Mouse (Mus musculus) liver, embryonic 14.5 days (tissue): ENCODE measurements around the gene Rngtt. TPM values are rescaled to one million over a fixed set of nuclear protein-coding genes. Genes with fewer than 3 reads are reported as not detected.
A peak's percentile ranks its signal among the peaks of the same experiment; 100 is the strongest.

Experiments
- ATAC-seq: fragments of 200-750 bp; cut with Nextera tagmentation; 2 replicates; pipeline ENCODE4 v1.8.0; 2017; ENCODE audit warnings: moderate number of reproducible peaks, mild to moderate bottlenecking, moderate library complexity; ENCODE audit not compliant: insufficient read depth
- DNase-seq, 3 experiments: peaks; one replicate each; pipeline ENCODE4 v3.0.0-alpha.2; 2012 to 2013; ENCODE audit warnings: low read depth in 3 of 3, low spot score in 3 of 3
- H3K27ac ChIP-seq: fragments of 300-500 bp; sonication (generic); 2 replicates; pipeline ENCODE4 v1.5.1; 2014; ENCODE audit warnings: moderate library complexity, mild to moderate bottlenecking, control low read depth, inconsistent platforms
- H3K27me3 ChIP-seq: fragments of 300-500 bp; sonication (generic); 2 replicates; pipeline ENCODE4 v1.6.1; 2014; ENCODE audit warnings: mild to moderate bottlenecking, low read length, moderate library complexity; ENCODE audit not compliant: control insufficient read depth, insufficient read depth
- H3K36me3 ChIP-seq: fragments of 300-500 bp; sonication (generic); replicated peaks from 2 replicates; pipeline ENCODE4 v1.6.1; 2014; ENCODE audit warnings: low read depth; ENCODE audit not compliant: control insufficient read depth, insufficient read depth
- H3K4me1 ChIP-seq, 2 experiments: fragments of 200-500 bp in 1 of 2; fragments of 300-500 bp in 1 of 2; sonication (generic) in 1 of 2; replicated peaks; 2 replicates each; pipeline ENCODE4 v1.6.1; 2012 to 2014; ENCODE audit warnings: antibody characterized with exemption in 1 of 2, inconsistent platforms in 1 of 2, low read length in 1 of 2; ENCODE audit not compliant: control insufficient read depth in 2 of 2, insufficient read depth in 2 of 2
- H3K4me2 ChIP-seq: fragments of 300-500 bp; sonication (generic); 2 replicates; pipeline ENCODE4 v1.6.1; 2014; ENCODE audit warnings: low read depth, mild to moderate bottlenecking, control low read depth, moderate library complexity
- H3K4me3 ChIP-seq, 2 experiments: fragments of 200-500 bp in 1 of 2; fragments of 300-500 bp in 1 of 2; sonication (generic) in 1 of 2; 2 replicates each; pipeline ENCODE4 v1.5.1; 2012 to 2014; ENCODE audit warnings: low read depth in 2 of 2, low read length in 2 of 2, mild to moderate bottlenecking in 2 of 2, control low read depth in 1 of 2, inconsistent platforms in 1 of 2, moderate library complexity in 1 of 2; ENCODE audit not compliant: insufficient read depth in 1 of 2
- H3K9ac ChIP-seq: fragments of 300-500 bp; sonication (generic); replicated peaks from 2 replicates; pipeline ENCODE4 v1.6.1; 2014; ENCODE audit warnings: mild to moderate bottlenecking, control low read depth, moderate library complexity
- H3K9me3 ChIP-seq: fragments of 300-500 bp; sonication (generic); 2 replicates; pipeline ENCODE4 v1.6.1; 2016; ENCODE audit warnings: low read length, mixed read lengths; ENCODE audit not compliant: control insufficient read depth
- CTCF ChIP-seq: IDR thresholded peaks from 2 replicates; pipeline ENCODE4 v1.5.1; 2016; ENCODE audit warnings: antibody characterized with exemption, low read depth, control low read depth
- EP300 ChIP-seq: IDR thresholded peaks from 2 replicates; pipeline ENCODE4 v1.6.1; 2016; ENCODE audit warnings: antibody characterized with exemption, low read depth
- WGBS: fragments of 180-500 bp; shearing (Covaris S2); extraction: QIAGEN DNeasy Blood & Tissue Kit; methylation state at CpG from one replicate; pipeline ENCODE4 v1.1.7; 2014; ENCODE audit not compliant: insufficient replicate concordance; 5-methylcytosine and 5-hydroxymethylcytosine counted together
- polyA plus RNA-seq, 2 experiments: library from polyadenylated mRNA; depleted of rRNA in 1 of 2; stranded (reverse) in 1 of 2; unstranded in 1 of 2; fragments of >200 nt; fragmentation: Nextera tagmentation in 1 of 2; extraction: Ambion mirVana in 1 of 2; gene quantifications; 2 replicates each; pipeline versions ENCODE4 v1.2.1 to v1.2.3; 2012 to 2014

Gene Rngtt
- polyA plus RNA-seq, 2 experiments = 4.3 to 12.6 TPM

- peak overlapping the region; percentile 100 for H3K27ac ChIP-seq
- H3K4me2 ChIP-seq = peak overlapping the region; percentile 72
- DNase-seq (peak in 1 of 3 experiments; percentile 35), ATAC-seq (no peak)
- no peaks in the 10 kb centered on the region for H3K27me3 ChIP-seq
- H3K4me1 ChIP-seq = peaks cover 54 to 57% of the 10 kb centered on the region in 2 experiments
- WGBS = 38% methylated on average over 1 of the region's 1 CpGs
- no peaks in the 10 kb centered on the region for H3K9me3 ChIP-seq
- H3K9ac ChIP-seq = peak overlapping the region; percentile 4; the same call in 1 of the 2 replicates
- no peak overlapping the region for H3K4me3 ChIP-seq
- H3K36me3 ChIP-seq = no peaks in the 10 kb centered on the region
- TF ChIP-seq EP300 (no peak), CTCF (no peak)
Measured at GRCm38 (mm10) chr4:33467627-33468026, 157.5 kb downstream of the Rngtt start.

GRCm38 (mm10) chr4:33468151-33468550, 158.0 kb downstream of the Rngtt start:
- Histone ChIP-seq H3K27ac (peak overlapping the region; percentile 100), H3K9me3 (no peaks in the 10 kb centered on the region), H3K4me1 (peaks cover 54 to 57% of the 10 kb centered on the region in 2 experiments), H3K9ac (peak overlapping the region; percentile 4; the same call in 1 of the 2 replicates), H3K4me3 (no peak overlapping the region), H3K36me3 (no peaks in the 10 kb centered on the region), H3K27me3 (no peaks in the 10 kb centered on the region), H3K4me2 (no peak overlapping the region)
- 73% methylated on average over 3 of the region's 3 CpGs for WGBS
- TF ChIP-seq CTCF (no peak), EP300 (no peak)
- ATAC-seq = no peak
- DNase-seq = no peak

- Histone ChIP-seq H3K27ac (peak overlapping the region; percentile 93), H3K27me3 (no peaks in the 10 kb centered on the region), H3K9me3 (no peaks in the 10 kb centered on the region), H3K4me2 (peak overlapping the region; percentile 52), H3K4me1 (peaks cover 45 to 51% of the 10 kb centered on the region in 2 experiments), H3K36me3 (no peaks in the 10 kb centered on the region), H3K9ac (peak overlapping the region; percentile 58), H3K4me3 (no peak overlapping the region)
- DNase-seq (peak; percentile 62 to 74 (median 69)), ATAC-seq (peak; percentile 66)
- 49% methylated on average over 1 of the region's 1 CpGs for whole genome bisulfite sequencing
- TF ChIP-seq CTCF (no peak), EP300 (peak; percentile 87)
Measured at GRCm38 (mm10) chr4:33470671-33471302, 160.7 kb downstream of the Rngtt start.

- H3K4me3 ChIP-seq = no peak overlapping the region
- no peaks in the 10 kb centered on the region for H3K9me3 ChIP-seq
- no peaks in the 10 kb centered on the region for H3K4me1 ChIP-seq
- H3K27me3 ChIP-seq = no peaks in the 10 kb centered on the region
- TF ChIP-seq EP300 (no peak), CTCF (no peak)
- ATAC-seq (no peak), DNase-seq (no peak)
- 83% methylated on average over 8 of the region's 8 CpGs for WGBS
- H3K36me3 ChIP-seq = no peaks in the 10 kb centered on the region
- H3K9ac ChIP-seq = no peak overlapping the region
- H3K4me2 ChIP-seq = no peak overlapping the region
- H3K27ac ChIP-seq = no peak overlapping the region
Measured at GRCm38 (mm10) chr4:33478011-33478785, 168.1 kb downstream of the Rngtt start.

GRCm38 (mm10) chr4:33481721-33482120, 171.6 kb downstream of the Rngtt start:
- Histone ChIP-seq H3K9ac (no peak overlapping the region), H3K27ac (no peak overlapping the region), H3K27me3 (no peaks in the 10 kb centered on the region), H3K9me3 (no peaks in the 10 kb centered on the region), H3K4me3 (no peak overlapping the region), H3K4me2 (no peak overlapping the region), H3K36me3 (no peaks in the 10 kb centered on the region), H3K4me1 (peaks cover 5% of the 10 kb centered on the region in 2 experiments; a peak in 3 of 4 replicates)
- TF ChIP-seq CTCF (no peak), EP300 (no peak)
- ATAC-seq = no peak
- no peak for DNase-seq
